Mouse (Mus musculus) CD8-positive naive resting alpha-beta T cell, adult 2 months (primary cell): Measurements from ENCODE around the gene Ostc.

Source experiments
- DNase-seq, 2 experiments: peaks; one replicate each; pipeline ENCODE4 v3.0.0; 2022; ENCODE audit warnings: low read depth in 2 of 2, low spot score in 2 of 2

The Ostc gene

GRCm38 (mm10) chr3:130712891-130713290 lies 3.6 kb upstream of the Ostc start:
- no peak for DNase-seq

GRCm38 (mm10) chr3:130710103-130710502 lies 859 bp upstream of the Ostc start:
- no peak for DNase-seq

GRCm38 (mm10) chr3:130708529-130708928 lies 715 bp downstream of the Ostc start:
- no peak for DNase-seq

GRCm38 (mm10) chr3:130702289-130702688 lies 7.0 kb downstream of the Ostc start:
- no peak for DNase-seq

- DNase-seq = no peak
Measured at GRCm38 (mm10) chr3:130697622-130698021, 11.6 kb downstream of the Ostc start.

- DNase-seq = no peak
Measured at GRCm38 (mm10) chr3:130694705-130695104, 14.5 kb downstream of the Ostc start.

GRCm38 (mm10) chr3:130694041-130694593 lies 15.1 kb downstream of the Ostc start:
- no peak for DNase-seq

- no peak for DNase-seq
Measured at GRCm38 (mm10) chr3:130691596-130692170, 17.6 kb downstream of the Ostc start.

GRCm38 (mm10) chr3:130690834-130691595 lies 18.2 kb downstream of the Ostc start:
- peak in 1 of 2 experiments; percentile 43 for DNase-seq

GRCm38 (mm10) chr3:130689630-130690029 lies 19.6 kb downstream of the Ostc start:
- DNase-seq = peak; percentile 29 to 37

GRCm38 (mm10) chr3:130687051-130687450 lies 22.2 kb downstream of the Ostc start:
- no peak for DNase-seq

GRCm38 (mm10) chr3:130685014-130685366 lies 24.3 kb downstream of the Ostc start:
- no peak for DNase-seq

- DNase-seq = no peak
Measured at GRCm38 (mm10) chr3:130684276-130685013, 24.8 kb downstream of the Ostc start.

GRCm38 (mm10) chr3:130683836-130684235 lies 25.4 kb downstream of the Ostc start:
- no peak for DNase-seq

- DNase-seq = no peak
Measured at GRCm38 (mm10) chr3:130682183-130682582, 27.1 kb downstream of the Ostc start.

GRCm38 (mm10) chr3:130681226-130681625 lies 28.0 kb downstream of the Ostc start:
- DNase-seq = no peak

- no peak for DNase-seq
Measured at GRCm38 (mm10) chr3:130677671-130678460, 31.4 kb downstream of the Ostc start.

- no peak for DNase-seq
Measured at GRCm38 (mm10) chr3:130671291-130671690, 38.0 kb downstream of the Ostc start.

GRCm38 (mm10) chr3:130662496-130662895 lies 46.7 kb downstream of the Ostc start:
- DNase-seq = no peak

- no peak for DNase-seq
Measured at GRCm38 (mm10) chr3:130660619-130661018, 48.6 kb downstream of the Ostc start.

- no peak for DNase-seq
Measured at GRCm38 (mm10) chr3:130649569-130649968, 59.7 kb downstream of the Ostc start.
